Mouse (Mus musculus): ENCODE results near the gene Bmp2k. TPM values are rescaled to one million over a fixed set of nuclear protein-coding genes. Genes with fewer than 3 reads are reported as not detected.

The Bmp2k gene
- polyA plus RNA-seq, 1 experiment from 2014 or later, result 7.1 TPM

GRCm38 (mm10) chr5:96974661-96975060 lies 22.8 kb upstream of the Bmp2k start:
- Histone ChIP-seq H3K36me3 (no peaks in the 10 kb centered on the region), H3K27me3 (no peaks in the 10 kb centered on the region), H3K4me1 (replicated peaks) (no peaks in the 10 kb centered on the region; the same call in 1 of the 2 replicates), H3K4me3 (no peak overlapping the region), H3K9me3 (replicated peaks) (no peaks in the 10 kb centered on the region), H3K4me2 (no peak overlapping the region), H3K9ac (no peak overlapping the region), H3K27ac (no peak overlapping the region)
- ATAC-seq (replicated peaks; ENCODE audit: insufficient number of reproducible peaks, insufficient read depth, low FRiP score, low read depth), result no peak
- WGBS, result 40% methylated on average over 1 of the region's 1 CpGs

GRCm38 (mm10) chr5:96975112-96975511 lies 22.4 kb upstream of the Bmp2k start:
- H3K9me3 ChIP-seq (replicated peaks), result no peaks in the 10 kb centered on the region
- H3K27ac ChIP-seq, result no peak overlapping the region
- no peak for ATAC-seq (replicated peaks; ENCODE audit: insufficient number of reproducible peaks, insufficient read depth, low FRiP score, low read depth)
- H3K27me3 ChIP-seq, result no peaks in the 10 kb centered on the region
- 72% methylated on average over 3 of the region's 3 CpGs for WGBS
- H3K9ac ChIP-seq, result no peak overlapping the region
- H3K4me2 ChIP-seq, result no peak overlapping the region
- H3K4me3 ChIP-seq, result no peak overlapping the region
- H3K36me3 ChIP-seq, result no peaks in the 10 kb centered on the region
- peaks cover under 1% of the 10 kb centered on the region; the same call in 1 of the 2 replicates for H3K4me1 ChIP-seq (replicated peaks)

DNA sequence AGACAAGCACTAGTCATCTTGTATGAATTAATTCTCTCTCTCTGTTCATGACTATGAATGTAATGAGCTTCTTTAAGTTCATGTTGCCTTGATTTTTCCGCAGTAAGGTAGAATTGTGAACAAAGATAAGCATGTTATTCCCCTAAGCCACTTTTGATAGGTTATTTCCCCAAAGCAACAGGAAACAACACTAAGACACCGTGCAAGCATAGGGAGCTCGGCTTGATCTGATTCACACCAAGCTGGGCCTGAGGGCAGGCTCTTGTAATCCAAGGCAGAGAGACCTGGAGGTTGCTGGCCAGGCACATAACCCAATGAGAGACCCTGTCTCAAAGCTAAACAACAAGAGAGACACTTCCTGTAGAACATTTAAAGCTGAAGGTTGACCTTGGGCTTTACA lies 21.3 kb upstream of the Bmp2k start:
- ATAC-seq (replicated peaks; ENCODE audit: insufficient number of reproducible peaks, insufficient read depth, low FRiP score, low read depth), result no peak
- no peak overlapping the region for H3K4me3 ChIP-seq
- no peaks in the 10 kb centered on the region for H3K27me3 ChIP-seq
- 74% methylated on average over 3 of the region's 3 CpGs for WGBS
- H3K27ac ChIP-seq, result no peak overlapping the region
- no peak overlapping the region for H3K4me2 ChIP-seq
- H3K9ac ChIP-seq, result no peak overlapping the region
- H3K9me3 ChIP-seq (replicated peaks), result no peaks in the 10 kb centered on the region
- H3K4me1 ChIP-seq (replicated peaks), result peaks cover 5% of the 10 kb centered on the region; the same call in 1 of the 2 replicates
- H3K36me3 ChIP-seq, result no peaks in the 10 kb centered on the region

- no peaks in the 10 kb centered on the region for H3K36me3 ChIP-seq
- WGBS, result 32% methylated on average over 13 of the region's 13 CpGs
- H3K9me3 ChIP-seq (replicated peaks), result no peaks in the 10 kb centered on the region
- H3K9ac ChIP-seq, result no peak overlapping the region
- no peak for ATAC-seq (replicated peaks; ENCODE audit: insufficient number of reproducible peaks, insufficient read depth, low FRiP score, low read depth)
- no peaks in the 10 kb centered on the region for H3K27me3 ChIP-seq
- no peak overlapping the region for H3K4me3 ChIP-seq
- peak overlapping the region; percentile 11 for H3K4me2 ChIP-seq
- H3K27ac ChIP-seq, result no peak overlapping the region
- peaks cover 17% of the 10 kb centered on the region for H3K4me1 ChIP-seq (replicated peaks)
These were observed 18.0 kb upstream of the Bmp2k start for GRCm38 (mm10) chr5:96979296-96980007.

- no peak overlapping the region for H3K9ac ChIP-seq
These were observed 17.4 kb upstream of the Bmp2k start for GRCm38 (mm10) chr5:96980008-96980634.

DNA sequence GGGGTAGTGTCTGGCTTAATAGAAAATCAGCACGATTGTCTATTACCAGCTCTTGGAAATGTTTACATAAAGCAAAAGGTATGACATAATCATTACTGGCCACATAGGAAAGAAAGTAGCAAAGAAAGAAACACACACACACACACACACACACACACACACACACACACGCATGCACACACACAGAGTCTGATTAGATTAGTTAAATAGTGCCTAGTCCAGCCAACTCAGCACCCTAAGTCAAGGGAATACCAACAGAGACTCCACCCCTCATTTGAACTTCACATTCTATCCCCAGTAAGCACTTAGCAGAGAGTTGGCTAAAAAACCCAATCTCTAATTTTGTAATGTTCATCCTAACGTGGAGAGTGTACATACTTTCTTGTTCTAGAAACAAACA lies 15.5 kb upstream of the Bmp2k start:
- WGBS, result 64% methylated on average over 3 of the region's 3 CpGs

More at GRCm38 (mm10) chr5:96980008-96980634, 17.4 kb upstream of the Bmp2k start:
- Histone ChIP-seq H3K27me3 (no peaks in the 10 kb centered on the region), H3K4me3 (no peak overlapping the region), H3K36me3 (no peaks in the 10 kb centered on the region), H3K9me3 (replicated peaks) (no peaks in the 10 kb centered on the region), H3K4me1 (replicated peaks) (peaks cover 17% of the 10 kb centered on the region), H3K27ac (no peak overlapping the region), H3K4me2 (peak overlapping the region; percentile 11)
- 19% methylated on average over 15 of the region's 15 CpGs for WGBS
- no peak for ATAC-seq (replicated peaks; ENCODE audit: insufficient number of reproducible peaks, insufficient read depth, low FRiP score, low read depth)

GRCm38 (mm10) chr5:96983142-96983541 lies 14.3 kb upstream of the Bmp2k start:
- H3K9ac ChIP-seq, result no peak overlapping the region
- H3K9me3 ChIP-seq (replicated peaks), result no peaks in the 10 kb centered on the region
- peak overlapping the region; percentile 40 for H3K4me2 ChIP-seq
- peaks cover 17% of the 10 kb centered on the region for H3K4me1 ChIP-seq (replicated peaks)
- no peaks in the 10 kb centered on the region for H3K36me3 ChIP-seq
- 0 out of 2 replicates have a peak, but pooled peaks have one; percentile 43 for ATAC-seq (replicated peaks; ENCODE audit: insufficient number of reproducible peaks, insufficient read depth, low FRiP score, low read depth)
- no peaks in the 10 kb centered on the region for H3K27me3 ChIP-seq
- 35% methylated on average over 7 of the region's 7 CpGs for WGBS
- H3K27ac ChIP-seq, result peak overlapping the region; percentile 26; the same call in 1 of the 2 replicates
- H3K4me3 ChIP-seq, result no peak overlapping the region

More for the DNA sequence above, 15.5 kb upstream of the Bmp2k start:
- peaks cover 17% of the 10 kb centered on the region for H3K4me1 ChIP-seq (replicated peaks)
- no peak overlapping the region for H3K27ac ChIP-seq
- H3K4me3 ChIP-seq, result no peak overlapping the region
- H3K27me3 ChIP-seq, result no peaks in the 10 kb centered on the region
- no peaks in the 10 kb centered on the region for H3K9me3 ChIP-seq (replicated peaks)
- no peaks in the 10 kb centered on the region for H3K36me3 ChIP-seq
- no peak overlapping the region for H3K4me2 ChIP-seq
- no peak overlapping the region for H3K9ac ChIP-seq
- ATAC-seq (replicated peaks; ENCODE audit: insufficient number of reproducible peaks, insufficient read depth, low FRiP score, low read depth), result no peak

DNA sequence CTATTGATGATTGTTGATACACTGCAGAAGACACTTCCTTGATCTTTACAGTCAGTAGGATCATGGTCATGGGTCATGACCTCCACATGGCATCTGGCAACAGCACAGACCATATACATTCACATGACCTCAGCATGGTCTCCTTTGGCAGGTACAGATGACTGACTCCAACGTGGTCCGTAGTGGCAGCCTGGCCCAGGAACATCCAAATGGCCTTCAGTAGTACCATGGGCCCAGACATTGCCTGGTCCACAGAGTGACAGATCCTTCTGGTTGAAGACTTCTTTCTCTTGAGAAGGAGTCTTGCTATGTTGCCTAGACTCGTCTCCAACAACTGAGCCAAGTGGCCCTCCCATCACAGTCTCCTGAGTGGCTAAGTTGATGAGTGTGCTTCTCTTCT lies 10.6 kb upstream of the Bmp2k start:
- no peak overlapping the region for H3K4me2 ChIP-seq
- peaks cover 10% of the 10 kb centered on the region for H3K4me1 ChIP-seq (replicated peaks)
- no peaks in the 10 kb centered on the region for H3K36me3 ChIP-seq
- ATAC-seq (replicated peaks; ENCODE audit: insufficient number of reproducible peaks, insufficient read depth, low FRiP score, low read depth), result no peak
- H3K27me3 ChIP-seq, result no peaks in the 10 kb centered on the region
- 82% methylated on average over 3 of the region's 3 CpGs for WGBS
- no peak overlapping the region for H3K4me3 ChIP-seq
- no peak overlapping the region for H3K9ac ChIP-seq
- no peak overlapping the region for H3K27ac ChIP-seq
- no peaks in the 10 kb centered on the region for H3K9me3 ChIP-seq (replicated peaks)

DNA sequence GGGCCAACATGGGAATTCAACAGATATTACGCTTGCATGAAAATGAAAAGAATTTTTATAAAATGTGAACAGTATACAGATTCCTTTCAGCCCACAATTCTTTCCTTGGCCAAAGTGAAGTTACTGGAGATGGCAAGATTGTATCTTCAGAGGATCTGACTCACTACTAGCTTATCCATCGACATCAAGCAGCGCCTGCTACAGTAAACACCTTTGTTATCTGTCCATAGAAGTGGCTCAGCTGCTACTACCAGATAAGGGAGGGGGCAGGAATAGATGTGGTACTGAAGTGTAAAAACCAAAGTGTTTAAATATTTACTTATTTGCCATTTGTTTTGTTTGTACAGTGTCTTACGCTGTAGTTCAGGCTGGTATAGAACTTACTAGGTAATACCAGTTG lies 8.6 kb upstream of the Bmp2k start:
- Histone ChIP-seq H3K9ac (no peak overlapping the region), H3K4me1 (replicated peaks) (no peaks in the 10 kb centered on the region), H3K27ac (no peak overlapping the region), H3K27me3 (no peaks in the 10 kb centered on the region), H3K4me2 (no peak overlapping the region), H3K9me3 (replicated peaks) (no peaks in the 10 kb centered on the region), H3K36me3 (no peaks in the 10 kb centered on the region), H3K4me3 (no peak overlapping the region)
- WGBS, result 55% methylated on average over 4 of the region's 4 CpGs
- no peak for ATAC-seq (replicated peaks; ENCODE audit: insufficient number of reproducible peaks, insufficient read depth, low FRiP score, low read depth)

GRCm38 (mm10) chr5:96991156-96991555 lies 6.3 kb upstream of the Bmp2k start:
- H3K9me3 ChIP-seq (replicated peaks), result no peaks in the 10 kb centered on the region
- H3K36me3 ChIP-seq, result no peaks in the 10 kb centered on the region
- H3K4me1 ChIP-seq (replicated peaks), result peaks cover under 1% of the 10 kb centered on the region; the same call in 1 of the 2 replicates
- H3K9ac ChIP-seq, result no peak overlapping the region
- H3K4me3 ChIP-seq, result no peak overlapping the region
- no peak for ATAC-seq (replicated peaks; ENCODE audit: insufficient number of reproducible peaks, insufficient read depth, low FRiP score, low read depth)
- 92% methylated on average over 6 of the region's 6 CpGs for WGBS
- H3K27me3 ChIP-seq, result no peaks in the 10 kb centered on the region
- H3K27ac ChIP-seq, result no peak overlapping the region
- no peak overlapping the region for H3K4me2 ChIP-seq

DNA sequence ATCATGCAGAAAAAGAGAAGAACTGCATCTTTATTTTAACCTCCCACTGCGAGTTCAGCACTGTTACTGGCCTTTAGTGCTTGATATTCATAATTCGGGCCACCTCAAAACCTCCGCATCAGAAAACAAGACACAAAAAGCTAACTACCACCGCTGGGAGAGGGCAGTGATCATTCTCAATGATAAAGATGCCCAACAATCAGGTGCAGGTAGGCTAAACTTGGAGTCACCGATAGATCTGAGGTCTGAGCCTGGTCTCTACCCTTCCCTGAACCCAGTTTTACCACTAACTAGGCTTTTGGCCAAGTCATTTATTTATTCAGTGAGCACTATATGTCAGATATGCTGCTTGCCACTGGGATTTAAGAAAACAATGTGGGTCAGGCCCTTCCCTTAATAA lies 4.8 kb upstream of the Bmp2k start:
- H3K27ac ChIP-seq, result no peak overlapping the region
- no peaks in the 10 kb centered on the region for H3K36me3 ChIP-seq
- no peak overlapping the region for H3K4me3 ChIP-seq
- H3K4me1 ChIP-seq (replicated peaks), result peaks cover 6% of the 10 kb centered on the region
- H3K4me2 ChIP-seq, result no peak overlapping the region
- ATAC-seq (replicated peaks; ENCODE audit: insufficient number of reproducible peaks, insufficient read depth, low FRiP score, low read depth), result no peak
- WGBS, result 84% methylated on average over 5 of the region's 5 CpGs
- no peaks in the 10 kb centered on the region for H3K9me3 ChIP-seq (replicated peaks)
- no peaks in the 10 kb centered on the region for H3K27me3 ChIP-seq
- no peak overlapping the region for H3K9ac ChIP-seq

- H3K27me3 ChIP-seq, result no peaks in the 10 kb centered on the region
- H3K4me3 ChIP-seq, result no peak overlapping the region
- no peak overlapping the region for H3K27ac ChIP-seq
- H3K4me2 ChIP-seq, result no peak overlapping the region
- peaks cover 6% of the 10 kb centered on the region for H3K4me1 ChIP-seq (replicated peaks)
- no peak for ATAC-seq (replicated peaks; ENCODE audit: insufficient number of reproducible peaks, insufficient read depth, low FRiP score, low read depth)
- no peaks in the 10 kb centered on the region for H3K9me3 ChIP-seq (replicated peaks)
- H3K36me3 ChIP-seq, result no peaks in the 10 kb centered on the region
- WGBS, result 75% methylated on average over 8 of the region's 8 CpGs
- no peak overlapping the region for H3K9ac ChIP-seq
These were observed 4.4 kb upstream of the Bmp2k start for GRCm38 (mm10) chr5:96993057-96993456.

All from heart, embryonic 15.5 days (tissue).